Mouse (Mus musculus): Measurements from ENCODE around the gene Poln. TPM values are rescaled to one million over a fixed set of nuclear protein-coding genes. Genes with fewer than 3 reads are reported as not detected.

Gene Poln
- polyA plus RNA-seq, 1 experiment = 0.29 TPM

GRCm38 (mm10) chr5:34205788-34206187 is 36.5 kb upstream of the Poln start:
- H3K4me3 ChIP-seq (ENCODE audit: extremely low read depth, insufficient read depth, insufficient read length) = no peak overlapping the region
- no peaks in the 10 kb centered on the region; the same call in 1 of the 2 replicates for H3K4me1 ChIP-seq (ENCODE audit: control insufficient read depth, insufficient read depth, insufficient read length)
- DNase-seq (ENCODE audit: low read depth in 1 of 2, low spot score in 2 of 2) = no peak
- TF ChIP-seq CTCF (IDR thresholded peaks at IDR 0.05; ENCODE audit: extremely low read depth, insufficient read depth, insufficient read length, insufficient replicate concordance) (no peak), POLR2A (IDR thresholded peaks at IDR 0.05; ENCODE audit: low read depth, low read length) (no peak)
- no peaks in the 10 kb centered on the region for H3K27me3 ChIP-seq (ENCODE audit: control insufficient read depth, insufficient read depth, low read length)
- H3K27ac ChIP-seq (ENCODE audit: insufficient read depth, low read length) = no peak overlapping the region
- 80% methylated on average over 2 of the region's 2 CpGs for WGBS
- no peaks in the 10 kb centered on the region for H3K36me3 ChIP-seq (ENCODE audit: control insufficient read depth, insufficient read depth, low read length)

GRCm38 (mm10) chr5:34204911-34205310 is 35.7 kb upstream of the Poln start:
- no peak for TF ChIP-seq CTCF (IDR thresholded peaks at IDR 0.05; ENCODE audit: extremely low read depth, insufficient read depth, insufficient read length, insufficient replicate concordance)
- TF ChIP-seq POLR2A (IDR thresholded peaks at IDR 0.05; ENCODE audit: low read depth, low read length) = no peak
- Histone ChIP-seq H3K27ac (ENCODE audit: insufficient read depth, low read length) (no peak overlapping the region), H3K27me3 (ENCODE audit: control insufficient read depth, insufficient read depth, low read length) (no peaks in the 10 kb centered on the region), H3K4me1 (ENCODE audit: control insufficient read depth, insufficient read depth, insufficient read length) (no peaks in the 10 kb centered on the region; the same call in 1 of the 2 replicates), H3K4me3 (ENCODE audit: extremely low read depth, insufficient read depth, insufficient read length) (no peak overlapping the region), H3K36me3 (ENCODE audit: control insufficient read depth, insufficient read depth, low read length) (no peaks in the 10 kb centered on the region)
- DNase-seq (ENCODE audit: low read depth in 1 of 2, low spot score in 2 of 2) = no peak
- 95% methylated on average over 2 of the region's 2 CpGs for WGBS

- no peak for DNase-seq (ENCODE audit: low read depth in 1 of 2, low spot score in 2 of 2)
- Histone ChIP-seq H3K4me3 (ENCODE audit: extremely low read depth, insufficient read depth, insufficient read length) (no peak overlapping the region), H3K27ac (ENCODE audit: insufficient read depth, low read length) (no peak overlapping the region), H3K27me3 (ENCODE audit: control insufficient read depth, insufficient read depth, low read length) (no peaks in the 10 kb centered on the region), H3K4me1 (ENCODE audit: control insufficient read depth, insufficient read depth, insufficient read length) (peaks cover 5% of the 10 kb centered on the region), H3K36me3 (ENCODE audit: control insufficient read depth, insufficient read depth, low read length) (no peaks in the 10 kb centered on the region)
- no peak for TF ChIP-seq POLR2A (IDR thresholded peaks at IDR 0.05; ENCODE audit: low read depth, low read length)
- TF ChIP-seq CTCF (IDR thresholded peaks at IDR 0.05; ENCODE audit: extremely low read depth, insufficient read depth, insufficient read length, insufficient replicate concordance) = no peak
- WGBS = 94% methylated on average over 4 of the region's 4 CpGs
These were observed 32.8 kb upstream of the Poln start for GRCm38 (mm10) chr5:34202006-34202405.

GRCm38 (mm10) chr5:34201396-34201795 is 32.1 kb upstream of the Poln start:
- no peak overlapping the region for H3K4me3 ChIP-seq (ENCODE audit: extremely low read depth, insufficient read depth, insufficient read length)
- 37% methylated on average over 2 of the region's 2 CpGs for WGBS
- H3K27ac ChIP-seq (ENCODE audit: insufficient read depth, low read length) = no peak overlapping the region
- DNase-seq (ENCODE audit: low read depth in 1 of 2, low spot score in 2 of 2) = no peak
- peaks cover 11% of the 10 kb centered on the region for H3K4me1 ChIP-seq (ENCODE audit: control insufficient read depth, insufficient read depth, insufficient read length)
- H3K36me3 ChIP-seq (ENCODE audit: control insufficient read depth, insufficient read depth, low read length) = no peaks in the 10 kb centered on the region
- TF ChIP-seq CTCF (IDR thresholded peaks at IDR 0.05; ENCODE audit: extremely low read depth, insufficient read depth, insufficient read length, insufficient replicate concordance) (peak; percentile 8; the same call in 1 of the 2 replicates), POLR2A (IDR thresholded peaks at IDR 0.05; ENCODE audit: low read depth, low read length) (no peak)
- no peaks in the 10 kb centered on the region for H3K27me3 ChIP-seq (ENCODE audit: control insufficient read depth, insufficient read depth, low read length)

GRCm38 (mm10) chr5:34198615-34199014 is 29.4 kb upstream of the Poln start:
- H3K4me1 ChIP-seq (ENCODE audit: control insufficient read depth, insufficient read depth, insufficient read length) = peaks cover 24% of the 10 kb centered on the region
- WGBS = 43% methylated on average over 6 of the region's 6 CpGs
- H3K36me3 ChIP-seq (ENCODE audit: control insufficient read depth, insufficient read depth, low read length) = no peaks in the 10 kb centered on the region
- no peaks in the 10 kb centered on the region for H3K27me3 ChIP-seq (ENCODE audit: control insufficient read depth, insufficient read depth, low read length)
- H3K4me3 ChIP-seq (ENCODE audit: extremely low read depth, insufficient read depth, insufficient read length) = no peak overlapping the region
- no peak for DNase-seq (ENCODE audit: low read depth in 1 of 2, low spot score in 2 of 2)
- TF ChIP-seq POLR2A (IDR thresholded peaks at IDR 0.05; ENCODE audit: low read depth, low read length) = no peak
- no peak for TF ChIP-seq CTCF (IDR thresholded peaks at IDR 0.05; ENCODE audit: extremely low read depth, insufficient read depth, insufficient read length, insufficient replicate concordance)
- no peak overlapping the region for H3K27ac ChIP-seq (ENCODE audit: insufficient read depth, low read length)

GRCm38 (mm10) chr5:34197243-34197642 is 28.0 kb upstream of the Poln start:
- TF ChIP-seq POLR2A (IDR thresholded peaks at IDR 0.05; ENCODE audit: low read depth, low read length) (no peak), CTCF (IDR thresholded peaks at IDR 0.05; ENCODE audit: extremely low read depth, insufficient read depth, insufficient read length, insufficient replicate concordance) (no peak)
- H3K4me3 ChIP-seq (ENCODE audit: extremely low read depth, insufficient read depth, insufficient read length) = no peak overlapping the region
- peak overlapping the region; percentile 49; the same call in 1 of the 2 replicates for H3K27ac ChIP-seq (ENCODE audit: insufficient read depth, low read length)
- no peaks in the 10 kb centered on the region for H3K27me3 ChIP-seq (ENCODE audit: control insufficient read depth, insufficient read depth, low read length)
- peaks cover 24% of the 10 kb centered on the region for H3K4me1 ChIP-seq (ENCODE audit: control insufficient read depth, insufficient read depth, insufficient read length)
- DNase-seq (ENCODE audit: low read depth in 1 of 2, low spot score in 2 of 2) = no peak
- WGBS = 63% methylated on average over 4 of the region's 4 CpGs
- no peaks in the 10 kb centered on the region for H3K36me3 ChIP-seq (ENCODE audit: control insufficient read depth, insufficient read depth, low read length)

- no peaks in the 10 kb centered on the region for H3K36me3 ChIP-seq (ENCODE audit: control insufficient read depth, insufficient read depth, low read length)
- H3K27ac ChIP-seq (ENCODE audit: insufficient read depth, low read length) = peak overlapping the region; percentile 72
- TF ChIP-seq CTCF (IDR thresholded peaks at IDR 0.05; ENCODE audit: extremely low read depth, insufficient read depth, insufficient read length, insufficient replicate concordance) (no peak), POLR2A (IDR thresholded peaks at IDR 0.05; ENCODE audit: low read depth, low read length) (no peak; the same call in 1 of the 2 replicates)
- H3K4me1 ChIP-seq (ENCODE audit: control insufficient read depth, insufficient read depth, insufficient read length) = peaks cover 24% of the 10 kb centered on the region
- DNase-seq (ENCODE audit: low read depth in 1 of 2, low spot score in 2 of 2) = peak; percentile 70
- H3K4me3 ChIP-seq (ENCODE audit: extremely low read depth, insufficient read depth, insufficient read length) = no peak overlapping the region
- H3K27me3 ChIP-seq (ENCODE audit: control insufficient read depth, insufficient read depth, low read length) = no peaks in the 10 kb centered on the region
- 16% methylated on average over 7 of the region's 7 CpGs for WGBS
These were observed 27.2 kb upstream of the Poln start for GRCm38 (mm10) chr5:34196423-34196822.
